Mouse (Mus musculus) CH12.LX (cell line): ENCODE data around the gene Sdsl. TPM values are rescaled to one million over a fixed set of nuclear protein-coding genes. Genes with fewer than 3 reads are reported as not detected.

Experiments used
- DNase-seq: peaks from one replicate; pipeline ENCODE4 v3.0.0-alpha.2; 2013; ENCODE audit errors: extremely low read depth
- H3K27ac ChIP-seq: 2 replicates; pipeline ENCODE4 v1.5.1; 2012; ENCODE audit warnings: low read depth, mild to moderate bottlenecking, control low read depth, moderate library complexity; ENCODE audit not compliant: insufficient read depth
- H3K27me3 ChIP-seq: replicated peaks from 2 replicates; pipeline ENCODE3; 2012; ENCODE audit warnings: inconsistent platforms
- H3K36me3 ChIP-seq, 2 experiments: replicated peaks in 1 of 2; 2 replicates each; pipeline versions ENCODE3 to v1.6.1; 2012; ENCODE audit warnings: inconsistent platforms in 1 of 2, low read length in 1 of 2, mild to moderate bottlenecking in 1 of 2, mixed read lengths in 1 of 2, moderate library complexity in 1 of 2; ENCODE audit not compliant: control insufficient read depth in 1 of 2, insufficient read depth in 1 of 2
- H3K4me1 ChIP-seq, 2 experiments: 2 replicates each; pipeline ENCODE4 v1.6.1; 2012; ENCODE audit warnings: inconsistent platforms in 1 of 2, moderate library complexity in 1 of 2; ENCODE audit not compliant: insufficient read depth in 2 of 2, control insufficient read depth in 1 of 2
- H3K4me2 ChIP-seq: 2 replicates; pipeline ENCODE4 v1.6.1; 2012; ENCODE audit warnings: low read depth, mild to moderate bottlenecking, control low read depth; ENCODE audit not compliant: poor library complexity, insufficient read depth, severe bottlenecking
- H3K4me3 ChIP-seq, 3 experiments: fragments of 150-350 bp in 1 of 3; sonication (generic) in 1 of 3; replicated peaks in 1 of 3; 2 replicates each; pipeline versions ENCODE3 to v1.5.1; 2011 to 2012; ENCODE audit warnings: low read depth in 2 of 3, low read length in 2 of 3, mild to moderate bottlenecking in 2 of 3, moderate library complexity in 2 of 3, control low read depth in 1 of 3, improper control_type of control experiment in 1 of 3, inconsistent platforms in 1 of 3, mixed read lengths in 1 of 3; ENCODE audit not compliant: poor library complexity in 1 of 3
- H3K79me2 ChIP-seq: replicated peaks from 2 replicates; pipeline ENCODE4 v1.6.1; 2012; ENCODE audit warnings: mild to moderate bottlenecking, moderate library complexity; ENCODE audit not compliant: control insufficient read depth, poor library complexity, insufficient read depth, severe bottlenecking; ENCODE audit errors: extremely low read depth
- H3K9ac ChIP-seq: 2 replicates; pipeline ENCODE4 v1.6.1; 2012; ENCODE audit warnings: low read depth, mild to moderate bottlenecking, control low read depth, moderate library complexity; ENCODE audit not compliant: insufficient read depth
- H3K9me3 ChIP-seq: replicated peaks from 2 replicates; pipeline ENCODE3; 2012; ENCODE audit warnings: low read length, inconsistent platforms, mixed read lengths
- BHLHE40 ChIP-seq: IDR thresholded peaks from 2 replicates; pipeline ENCODE4 v1.6.1; 2011; ENCODE audit warnings: mild to moderate bottlenecking, low read depth, low read length, improper control_type of control experiment
- CHD2 ChIP-seq: IDR thresholded peaks from 2 replicates; pipeline ENCODE4 v1.6.1; 2011; ENCODE audit warnings: low read length, improper control_type of control experiment
- CTCF ChIP-seq, 2 experiments: IDR thresholded peaks in 1 of 2; conservative IDR thresholded peaks in 1 of 2; 2 replicates each; pipeline ENCODE4 v1.5.1; 2011 to 2012; ENCODE audit warnings: low read depth in 2 of 2, low read length in 2 of 2, improper control_type of control experiment in 1 of 2, inconsistent platforms in 1 of 2, mild to moderate bottlenecking in 1 of 2, moderate library complexity in 1 of 2
- E2F4 ChIP-seq: IDR thresholded peaks from 2 replicates; pipeline ENCODE4 v1.6.1; 2011; ENCODE audit warnings: low read depth, low read length, improper control_type of control experiment; ENCODE audit not compliant: insufficient replicate concordance
- ELF1 ChIP-seq: IDR thresholded peaks from 2 replicates; pipeline ENCODE4 v1.6.1; 2014; ENCODE audit warnings: low read depth, mild to moderate bottlenecking, inconsistent platforms, low read length, improper control_type of control experiment
- HCFC1 ChIP-seq: IDR thresholded peaks from 2 replicates; pipeline ENCODE4 v1.6.1; 2012; ENCODE audit warnings: low read depth, mild to moderate bottlenecking, inconsistent platforms, low read length, improper control_type of control experiment
- JUN ChIP-seq: IDR thresholded peaks from 2 replicates; pipeline ENCODE4 v1.6.1; 2011; ENCODE audit warnings: low read depth, mild to moderate bottlenecking, low read length, improper control_type of control experiment, moderate library complexity; ENCODE audit not compliant: insufficient read depth
- JUND ChIP-seq: conservative IDR thresholded peaks from 2 replicates; pipeline ENCODE4 v1.6.1; 2011; ENCODE audit warnings: low read depth, low read length, improper control_type of control experiment
- KAT2A ChIP-seq: IDR thresholded peaks from 2 replicates; pipeline ENCODE4 v1.6.1; 2012; ENCODE audit warnings: low read length, improper control_type of control experiment, inconsistent platforms; ENCODE audit not compliant: insufficient replicate concordance
- MAFK ChIP-seq: IDR thresholded peaks from 2 replicates; pipeline ENCODE4 v1.6.1; 2011; ENCODE audit warnings: low read length, improper control_type of control experiment; ENCODE audit not compliant: insufficient replicate concordance
- MAZ ChIP-seq: IDR thresholded peaks from 2 replicates; pipeline ENCODE4 v1.6.1; 2012; ENCODE audit warnings: low read depth, mild to moderate bottlenecking, inconsistent platforms, low read length, improper control_type of control experiment, moderate library complexity
- MEF2A ChIP-seq: IDR thresholded peaks from 2 replicates; pipeline ENCODE4 v1.6.1; 2014; ENCODE audit warnings: low read depth, mild to moderate bottlenecking, inconsistent platforms, low read length, improper control_type of control experiment, borderline replicate concordance
- MXI1 ChIP-seq: IDR thresholded peaks from 2 replicates; pipeline ENCODE4 v1.6.1; 2011; ENCODE audit warnings: mild to moderate bottlenecking, low read depth, low read length, improper control_type of control experiment
- NELFE ChIP-seq: IDR thresholded peaks from 2 replicates; pipeline ENCODE4 v1.6.1; 2011; ENCODE audit warnings: low read depth, low read length, improper control_type of control experiment
- NRF1 ChIP-seq: IDR thresholded peaks from 2 replicates; pipeline ENCODE4 v1.6.1; 2014; ENCODE audit warnings: low read depth, mild to moderate bottlenecking, inconsistent platforms, low read length, improper control_type of control experiment, moderate library complexity
- PAX5 ChIP-seq: IDR thresholded peaks from 2 replicates; pipeline ENCODE4 v1.6.1; 2012; ENCODE audit warnings: low read length, inconsistent platforms, mixed read lengths
- POLR2A ChIP-seq: IDR thresholded peaks from 2 replicates; pipeline ENCODE4 v1.6.1; 2011; ENCODE audit warnings: low read depth, mild to moderate bottlenecking, improper control_type of control experiment, low read length
- RAD21 ChIP-seq: IDR thresholded peaks from 2 replicates; pipeline ENCODE4 v1.6.1; 2011; ENCODE audit warnings: low read depth, mild to moderate bottlenecking, low read length, improper control_type of control experiment, moderate library complexity
- TCF12 ChIP-seq: IDR thresholded peaks from 2 replicates; pipeline ENCODE4 v1.6.1; 2014; ENCODE audit warnings: low read depth, mild to moderate bottlenecking, inconsistent platforms, low read length, improper control_type of control experiment
- UBTF ChIP-seq: IDR thresholded peaks from 2 replicates; pipeline ENCODE4 v1.6.1; 2012; ENCODE audit warnings: low read depth, mild to moderate bottlenecking, inconsistent platforms, low read length, improper control_type of control experiment, moderate library complexity
- USF1 ChIP-seq: IDR thresholded peaks from 2 replicates; pipeline ENCODE4 v1.6.1; 2014; ENCODE audit warnings: low read depth, mild to moderate bottlenecking, inconsistent platforms, low read length, improper control_type of control experiment
- USF2 ChIP-seq: conservative IDR thresholded peaks from 2 replicates; pipeline ENCODE4 v1.6.1; 2011; ENCODE audit warnings: low read depth, low read length, improper control_type of control experiment
- ZKSCAN1 ChIP-seq: IDR thresholded peaks from 2 replicates; pipeline ENCODE4 v1.6.1; 2012; ENCODE audit warnings: low read depth, inconsistent platforms, low read length, improper control_type of control experiment, borderline replicate concordance
- dilution Hi-C: fragments of 300-500 bp; cut with MboI; formaldehyde crosslinking; loops from 2 replicates; pipeline ENCODE4 v1.14.3; 2020; ENCODE audit warnings: low sequenced_read_pairs; ENCODE audit not compliant: extremely low pct_unique_long_range_greater_than_20kb, extremely low pct_ligation_motif_present
- in situ Hi-C: fragments of 300-500 bp; cut with MboI; formaldehyde crosslinking; loops from 3 replicates; pipeline ENCODE4 v1.14.3; 2019; ENCODE audit warnings: low sequenced_read_pairs, low pct_ligation_motif_present, low pct_unique_long_range_greater_than_20kb, mixed read lengths
- polyA plus RNA-seq: library from polyadenylated mRNA; unstranded; fragments of >175 nt; gene quantifications from 2 replicates; pipeline ENCODE4 v1.2.1, GENCODE M21; 2012; ENCODE audit warnings: low read depth; ENCODE audit not compliant: insufficient read length
- total RNA-seq, 2 experiments: library from RNA; depleted of rRNA; stranded (reverse); fragments of 300-350 nt in 1 of 2; fragments of >200 nt in 1 of 2; gene quantifications; 2 replicates each; pipeline ENCODE4 v1.2.3; 2012 to 2014

Sdsl gene
- total and polyA plus RNA-seq, 3 experiments = 0.37 to 4.0 TPM; not detected in 1

- in situ Hi-C loops = no loop called here
Observed at GRCm38 (mm10) chr5:120431649-120432485, 40.7 kb downstream of the Sdsl start, which contains the start of gene Lhx5. Gene Lhx5 (plus strand): TSS chr5:120431699.

GRCm38 (mm10) chr5:120431001-120431583 is 41.5 kb downstream of the Sdsl start:
- no peaks in the 10 kb centered on the region for H3K79me2 ChIP-seq
- peaks cover 20% of the 10 kb centered on the region for H3K9me3 ChIP-seq
- no peak for DNase-seq
- H3K27me3 ChIP-seq = peaks cover 76% of the 10 kb centered on the region
- in situ Hi-C loops (no loop called here), dilution Hi-C loops (no loop called here)
- no peak overlapping the region for H3K4me2 ChIP-seq
- no peaks in the 10 kb centered on the region for H3K36me3 ChIP-seq
- TF ChIP-seq HCFC1 (no peak), MXI1 (no peak), USF2 (no peak), NRF1 (no peak), ELF1 (no peak), JUND (no peak), BHLHE40 (no peak), TCF12 (no peak), MEF2A (no peak), NELFE (no peak), USF1 (no peak)
- H3K4me3 ChIP-seq = no peak overlapping the region
- no peaks in the 10 kb centered on the region for H3K4me1 ChIP-seq
- H3K27ac ChIP-seq = no peak overlapping the region
- no peak overlapping the region for H3K9ac ChIP-seq

More at GRCm38 (mm10) chr5:120431649-120432485, 40.7 kb downstream of the Sdsl start, which contains the start of gene Lhx5:
- H3K4me3 ChIP-seq = no peak within 1 kb of the TSS
- DNase-seq = no peak
- no peaks in the 10 kb centered on the region for H3K79me2 ChIP-seq
- H3K9me3 ChIP-seq = peaks cover 24% of the 10 kb centered on the region
- H3K4me2 ChIP-seq = no peak within 1 kb of the TSS
- TF ChIP-seq BHLHE40 (no peak), CHD2 (no peak), PAX5 (no peak), UBTF (no peak), E2F4 (no peak), RAD21 (no peak), ELF1 (no peak), POLR2A (no peak), USF2 (no peak), KAT2A (no peak), JUN (no peak), NELFE (no peak), ZKSCAN1 (no peak), TCF12 (no peak), CTCF (conservative IDR thresholded peaks at IDR 0.05 in 1 of 2, IDR thresholded peaks at IDR 0.05 in 1 of 2; ENCODE audit: low read depth in 2 of 2, low read length in 2 of 2) (no peak), MAFK (no peak), MAZ (no peak)
- dilution Hi-C loops = no loop called here
- H3K9ac ChIP-seq = no peak within 1 kb of the TSS
- no peaks in the 10 kb centered on the region for H3K4me1 ChIP-seq
- H3K36me3 ChIP-seq = no peaks in the 10 kb centered on the region
- no peak within 1 kb of the TSS for H3K27ac ChIP-seq
- peaks cover 75% of the 10 kb centered on the region for H3K27me3 ChIP-seq
